Mouse (Mus musculus) thymus, postnatal 36 days (tissue): ENCODE data around the gene Uchl4.
A peak's percentile ranks its signal among the peaks of the same experiment; 100 is the strongest.
"Not testable (repeated sequence)": the region's sequence is repeated elsewhere in the genome, so short reads cannot be mapped to it uniquely, and the experiment has no call there.

Experiments
- DNase-seq, 2 experiments: peaks; one replicate each; pipeline ENCODE4 v3.0.0; 2022; ENCODE audit warnings: mixed read lengths in 2 of 2

Gene Uchl4

GRCm38 (mm10) chr9:64232257-64232957 is 2.6 kb upstream of the Uchl4 start:
- DNase-seq: no peak

GRCm38 (mm10) chr9:64233656-64234055 is 1.3 kb upstream of the Uchl4 start:
- no peak for DNase-seq

DNA sequence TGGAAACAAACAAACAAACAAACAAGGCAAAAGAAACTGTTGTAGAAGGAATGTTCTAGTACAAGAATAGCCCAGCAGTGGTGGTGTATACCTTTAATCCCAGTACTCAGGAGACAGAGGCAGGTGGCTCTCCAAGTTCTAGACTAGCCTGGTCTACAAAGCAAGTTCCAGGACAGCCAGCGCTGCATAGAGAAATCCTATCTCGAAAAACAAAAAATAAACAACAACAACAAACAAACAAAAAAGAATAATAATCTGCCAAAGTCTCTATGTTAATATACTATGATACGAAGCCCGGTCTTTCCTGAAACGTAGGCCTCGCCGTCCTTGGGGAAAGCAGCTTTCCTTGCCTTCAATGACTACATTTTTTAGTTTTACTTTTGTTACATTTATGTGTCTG is 1.1 kb downstream of the Uchl4 start:
- no peak for DNase-seq

- no peak for DNase-seq
These were observed 5.1 kb downstream of the Uchl4 start for GRCm38 (mm10) chr9:64240116-64240515.

DNA sequence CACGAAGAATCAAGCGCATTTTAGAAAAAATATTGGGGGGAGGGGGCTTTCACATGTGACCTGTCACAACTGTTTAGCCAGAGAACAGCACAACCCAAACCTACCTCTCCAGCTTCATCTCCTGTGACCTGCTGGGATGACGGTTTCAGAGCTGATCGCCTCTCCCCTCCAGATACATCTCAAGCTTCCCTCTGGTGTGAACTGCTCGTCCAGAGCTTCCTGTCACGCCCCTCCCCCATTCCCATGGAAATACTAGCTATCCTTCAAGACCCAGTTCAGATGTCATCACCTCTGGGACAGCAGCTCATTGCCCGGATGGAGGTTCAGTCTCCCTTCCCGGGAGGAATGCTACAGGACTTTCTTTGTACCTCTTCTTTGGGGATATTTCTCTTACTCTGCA is 5.7 kb downstream of the Uchl4 start:
- no peak for DNase-seq

DNA sequence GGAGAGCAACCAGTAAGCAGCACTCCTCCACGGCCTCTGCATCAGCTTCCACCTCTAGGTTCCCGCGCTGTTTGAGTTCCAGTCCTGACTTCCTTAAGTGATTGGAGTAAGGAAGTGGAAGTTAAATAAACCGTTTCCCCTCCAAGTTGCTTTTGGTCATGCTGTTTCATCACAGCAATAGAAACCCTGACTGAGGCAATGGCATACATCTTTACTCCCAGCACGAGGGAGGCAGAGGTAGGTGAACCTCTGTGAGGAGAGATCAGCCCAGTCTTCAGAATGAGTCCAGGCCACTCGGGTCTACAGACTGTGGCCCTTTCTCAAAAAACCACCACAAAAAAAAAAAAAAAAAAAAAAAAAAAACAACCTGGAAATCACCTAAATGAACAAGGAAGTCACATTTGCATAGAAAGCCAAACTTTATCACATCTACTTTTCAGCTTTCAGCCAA is 7.4 kb downstream of the Uchl4 start:
- DNase-seq: no peak

DNA sequence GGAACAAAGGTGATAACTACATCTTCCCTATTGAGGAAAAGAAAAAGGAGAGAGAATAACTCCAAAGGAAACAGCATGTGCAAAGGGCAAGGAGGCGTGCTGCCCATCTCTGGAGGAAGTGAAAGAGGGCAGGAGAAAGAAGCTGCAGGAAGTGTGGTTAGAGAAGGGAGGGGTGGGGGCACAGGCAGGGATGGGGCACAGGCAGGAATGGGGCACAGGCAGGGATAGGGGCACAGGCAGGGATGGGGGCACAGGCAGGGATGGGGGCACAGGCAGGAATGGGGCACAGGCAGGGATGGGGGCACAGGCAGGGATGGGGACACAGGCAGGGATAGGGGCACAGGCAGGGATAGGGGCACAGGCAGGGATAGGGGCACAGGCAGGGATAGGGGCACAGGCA is 14.4 kb downstream of the Uchl4 start:
- DNase-seq: peak; percentile 4 to 22

DNA sequence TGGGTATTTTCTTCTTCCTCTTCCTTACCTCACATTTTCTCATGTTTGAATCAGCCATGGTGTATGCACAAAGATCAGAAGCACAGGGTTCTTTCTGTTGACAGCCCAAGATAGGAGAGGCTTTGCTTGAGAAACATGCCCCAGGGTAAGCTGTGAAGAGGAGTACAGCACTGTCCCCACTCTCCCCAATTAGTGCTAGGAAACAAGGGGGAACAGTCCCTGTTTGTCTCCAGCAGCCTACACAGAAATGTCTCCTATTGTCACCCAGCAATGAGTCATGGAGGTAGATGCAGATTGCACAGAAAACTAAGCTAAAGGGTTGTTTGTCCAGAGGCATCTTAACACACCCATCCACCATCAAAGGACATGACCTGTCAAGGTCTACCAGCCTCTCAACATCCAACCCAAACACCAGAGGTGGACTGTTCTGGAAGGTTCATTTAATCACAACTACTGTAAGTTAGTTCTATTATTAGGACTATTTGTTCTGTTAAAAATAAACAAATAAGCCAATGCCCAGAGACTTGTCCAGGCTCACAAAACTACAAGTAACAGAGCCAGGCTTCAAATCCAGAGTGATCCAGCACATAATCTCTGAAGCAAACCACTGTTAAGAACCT is 15.2 kb downstream of the Uchl4 start:
- no peak for DNase-seq

GRCm38 (mm10) chr9:64252591-64253020 is 17.6 kb downstream of the Uchl4 start:
- peak; percentile 5 to 31 for DNase-seq

DNA sequence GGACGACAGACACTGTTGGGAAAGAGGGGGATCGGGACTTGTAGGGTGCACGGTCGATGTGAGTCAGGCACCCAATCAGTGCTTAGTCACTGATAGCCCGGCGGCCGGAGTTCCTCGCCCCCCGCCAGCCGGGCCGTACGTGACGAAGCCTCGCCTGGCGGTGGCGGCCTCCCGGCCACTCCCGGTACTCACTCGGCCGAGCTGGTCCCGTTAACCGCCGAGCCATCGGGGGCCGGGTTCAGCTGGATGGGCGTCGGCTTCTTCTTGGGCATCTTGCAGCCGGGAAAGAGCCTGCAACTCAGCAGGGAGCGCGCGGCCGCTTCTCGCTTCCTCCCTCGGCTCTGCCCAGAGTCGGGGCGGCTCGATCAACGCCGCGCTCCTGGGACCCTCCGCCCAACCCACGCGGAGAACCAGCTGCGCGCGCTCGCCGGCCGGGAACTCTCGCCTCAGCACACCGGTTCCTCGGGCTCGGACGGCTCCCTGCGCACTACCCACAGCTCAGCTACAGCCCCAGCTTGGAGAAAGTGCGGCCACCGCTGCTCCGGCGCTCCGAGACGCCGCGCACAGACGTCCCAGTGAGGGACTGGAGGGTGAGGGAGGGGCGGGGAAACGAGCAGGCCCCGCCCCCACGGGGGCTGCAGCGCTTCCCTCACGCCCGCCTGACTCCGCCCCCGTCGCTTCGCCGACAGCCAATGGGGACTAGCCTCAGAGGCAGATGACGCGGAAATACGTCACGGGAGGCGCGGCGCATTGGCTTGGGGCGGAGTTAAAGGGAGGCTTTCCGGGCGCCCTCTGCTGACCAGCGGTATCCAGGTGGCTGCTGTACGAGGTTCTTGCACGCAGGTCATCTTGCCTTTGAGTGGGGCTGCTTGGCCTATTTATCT is 18.3 kb downstream of the Uchl4 start, which contains the start of gene Map2k1:
Map2k1 (minus strand) TSS at position 611 of the 884 bp plus-strand sequence.
- DNase-seq: peak; percentile 100

DNA sequence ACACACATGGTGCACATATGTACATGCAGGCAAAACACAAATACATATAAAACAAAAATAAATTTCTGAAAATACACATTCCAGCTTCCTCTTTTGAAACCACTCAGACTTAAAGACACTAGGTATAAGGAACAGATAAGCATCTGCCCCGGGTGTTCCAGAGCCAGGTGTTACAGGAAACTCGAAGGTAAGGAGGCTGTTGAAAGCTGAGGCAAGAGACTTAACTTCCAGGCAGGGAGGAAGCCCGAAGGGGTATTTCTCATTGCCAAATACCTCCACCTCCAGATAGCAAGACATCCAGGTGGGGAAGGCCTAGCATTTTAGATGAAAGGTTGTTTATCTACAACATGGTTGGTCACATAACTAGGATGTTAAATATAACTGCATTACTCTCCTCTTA is 20.4 kb downstream of the Uchl4 start:
- DNase-seq: no peak

DNA sequence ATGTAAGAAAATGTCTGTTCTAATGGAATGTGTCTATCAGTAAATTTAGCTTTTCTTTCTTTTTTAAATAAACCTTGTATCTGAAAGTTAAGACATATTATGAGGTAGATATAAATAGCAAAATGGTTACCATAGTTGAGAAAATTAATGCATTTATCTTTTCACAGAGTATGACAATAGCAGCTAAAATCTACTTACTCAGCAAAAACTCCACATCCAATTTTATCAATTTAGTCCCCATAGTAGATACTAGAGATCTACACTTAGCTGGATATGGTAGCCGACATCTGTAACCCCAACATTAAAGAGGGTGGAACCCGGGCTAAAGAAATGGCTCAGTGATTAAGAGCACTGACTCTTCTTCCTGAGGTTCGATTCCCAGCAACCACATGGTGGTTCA is 21.2 kb downstream of the Uchl4 start:
- DNase-seq: no peak

GRCm38 (mm10) chr9:64259906-64260305 is 24.9 kb downstream of the Uchl4 start:
- DNase-seq: no peak

- no peak for DNase-seq
These were observed 26.0 kb downstream of the Uchl4 start for GRCm38 (mm10) chr9:64261023-64261422.

DNA sequence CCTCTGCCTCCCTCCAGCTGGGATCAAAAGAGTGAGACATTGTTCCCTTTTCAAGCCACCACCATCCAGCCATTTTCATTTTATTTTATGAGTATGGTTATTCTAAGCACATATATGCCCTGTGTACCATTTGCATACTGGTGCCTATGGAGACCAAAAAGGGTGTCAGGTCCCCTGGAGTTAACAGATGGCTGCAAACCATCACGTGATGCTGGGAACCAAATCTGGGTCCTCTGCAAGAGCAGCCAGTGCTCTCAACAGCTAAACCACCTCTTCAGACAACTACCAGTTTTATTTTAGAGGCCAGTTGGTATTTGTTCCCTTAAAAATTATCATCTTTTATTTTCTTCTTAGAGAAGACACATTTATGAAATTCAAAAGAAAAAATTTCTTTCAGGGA is 29.8 kb downstream of the Uchl4 start:
- no peak for DNase-seq

GRCm38 (mm10) chr9:64267231-64267630 is 32.2 kb downstream of the Uchl4 start:
- DNase-seq: no peak

- no peak for DNase-seq
These were observed 33.2 kb downstream of the Uchl4 start for GRCm38 (mm10) chr9:64268196-64268595.

DNA sequence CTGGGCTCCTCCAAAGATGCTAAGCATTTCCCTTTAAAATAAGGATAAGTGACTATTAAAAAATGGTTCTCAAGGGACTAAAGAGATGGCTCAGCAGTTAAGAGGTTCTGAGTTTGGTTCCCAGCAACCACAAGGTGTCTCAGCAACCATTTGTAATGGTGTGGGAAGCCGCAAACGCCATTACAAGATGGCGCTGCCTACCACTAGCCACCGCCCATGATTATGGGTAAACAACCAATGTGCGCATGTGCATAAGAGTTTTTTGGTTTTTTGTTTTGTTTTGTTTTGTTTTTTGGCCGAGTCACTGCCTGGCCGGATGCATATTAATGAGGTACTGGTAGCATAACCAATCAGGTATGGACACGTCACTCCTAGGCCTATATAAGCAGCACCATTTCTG is 33.8 kb downstream of the Uchl4 start:
- DNase-seq: not testable (repeated sequence)

DNA sequence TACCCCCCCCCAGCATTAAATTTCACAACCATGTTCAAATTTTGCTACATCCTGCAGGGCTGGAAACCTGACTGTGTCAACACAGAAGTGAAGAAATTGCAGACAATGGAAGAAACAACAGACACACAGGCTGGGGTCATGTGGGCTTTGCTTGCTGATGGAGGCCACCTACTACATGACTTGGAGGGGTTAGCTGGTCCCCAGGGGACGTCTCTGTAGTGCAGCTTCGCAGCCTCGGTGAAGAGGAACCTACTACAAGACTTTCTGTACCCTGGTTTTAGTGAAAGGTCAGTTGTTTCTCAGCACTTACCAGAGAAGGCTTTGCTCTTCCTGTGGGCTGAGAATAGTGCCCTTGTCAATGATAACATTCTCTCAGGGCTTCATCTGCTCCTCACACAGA is 36.2 kb downstream of the Uchl4 start:
- DNase-seq: no peak

DNA sequence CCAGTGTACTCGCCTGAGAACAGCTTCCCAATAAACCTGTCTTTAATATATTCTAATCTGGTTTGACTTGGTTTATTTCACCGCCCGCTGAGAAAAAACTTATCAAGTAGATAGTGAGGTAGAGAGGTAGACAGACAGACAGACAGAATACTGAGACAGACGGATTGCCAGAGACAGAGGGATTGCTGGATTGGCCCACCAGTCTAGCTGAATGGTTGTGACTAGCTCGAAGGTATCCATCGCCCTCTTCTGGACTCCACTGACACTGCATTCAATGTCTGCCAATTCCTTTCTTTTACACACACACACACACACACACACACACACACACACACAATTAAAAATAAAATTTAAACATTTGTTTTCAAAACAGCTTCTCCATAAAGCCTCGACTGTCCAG is 37.6 kb downstream of the Uchl4 start:
- DNase-seq: peak; percentile 13 to 16

GRCm38 (mm10) chr9:64273757-64274156 is 38.8 kb downstream of the Uchl4 start:
- DNase-seq: no peak

GRCm38 (mm10) chr9:64274291-64274690 is 39.3 kb downstream of the Uchl4 start:
- DNase-seq: no peak

GRCm38 (mm10) chr9:64274919-64275318 is 39.9 kb downstream of the Uchl4 start:
- no peak for DNase-seq

DNA sequence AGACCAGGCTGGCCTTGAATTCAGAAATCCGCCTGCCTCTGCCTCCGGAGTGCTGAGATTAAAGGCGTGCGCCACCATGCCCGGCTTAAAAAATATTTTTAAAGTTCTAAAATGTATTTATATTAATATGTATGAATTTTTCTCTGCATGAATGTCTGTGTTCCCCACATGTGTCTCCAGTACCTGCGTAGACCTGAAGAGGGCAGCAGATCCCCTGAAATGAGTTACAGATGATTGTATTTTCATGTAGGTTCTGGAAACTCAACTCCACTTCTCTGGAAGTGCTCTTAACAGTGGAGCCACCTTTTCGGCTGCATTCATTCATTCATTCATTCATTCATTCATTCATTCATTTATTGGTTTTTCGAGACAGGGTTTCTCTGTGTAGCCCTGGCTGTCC is 42.7 kb downstream of the Uchl4 start:
- peak; percentile 61 to 72 for DNase-seq
